Mouse (Mus musculus) C2C12 (cell line): Measurements from ENCODE around the gene Rab11fip5.

Experiments used
- CTCF ChIP-seq: IDR thresholded peaks from one replicate; pipeline ENCODE4 v1.5.1; 2011; ENCODE audit not compliant: control insufficient read depth, insufficient read depth, insufficient read length
- MYOG ChIP-seq: IDR thresholded peaks from one replicate; pipeline ENCODE4 v1.6.1; 2011; ENCODE audit not compliant: control insufficient read depth, insufficient read length; ENCODE audit errors: extremely low read depth

GRCm38 (mm10) chr6:85397165-85397564 is 22.7 kb upstream of the Rab11fip5 start:
- TF ChIP-seq CTCF, result peak; percentile 38
- no peak for TF ChIP-seq MYOG
